Mouse (Mus musculus): ENCODE data around the gene Lim2. TPM values are rescaled to one million over a fixed set of nuclear protein-coding genes. Genes with fewer than 3 reads are reported as not detected.
"Not testable (repeated sequence)": the region's sequence is repeated elsewhere in the genome, so short reads cannot be mapped to it uniquely, and the experiment has no call there.

Gene Lim2
- total RNA-seq (2021): not detected
- long read RNA-seq, experiment 1: 0 reads
- long read RNA-seq, experiment 2: 0 reads

DNA sequence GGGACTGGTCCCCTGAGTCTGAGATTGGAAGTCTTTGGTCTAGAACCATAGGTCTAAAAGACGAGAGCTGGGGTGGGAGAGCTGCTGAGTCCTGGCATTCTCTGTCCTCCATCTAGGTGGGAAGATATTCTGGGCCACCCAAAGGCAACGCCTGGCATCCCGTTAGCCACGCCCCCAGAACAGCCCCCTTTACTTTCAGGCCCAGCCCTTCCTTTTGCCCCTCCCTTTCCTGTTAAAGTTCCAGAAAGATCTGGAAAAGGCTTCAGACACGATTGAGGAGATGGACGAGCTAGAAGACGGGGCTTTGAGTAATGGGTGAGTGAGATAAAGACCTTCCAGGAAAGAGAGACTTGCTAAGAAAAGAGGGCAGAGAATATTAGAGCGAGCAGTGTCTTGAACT lies at the start of gene Lim2:
Gene Lim2, plus strand, starts transcription at position 265 of the 400 bp plus-strand sequence.
- DNase-seq: no peak

DNA sequence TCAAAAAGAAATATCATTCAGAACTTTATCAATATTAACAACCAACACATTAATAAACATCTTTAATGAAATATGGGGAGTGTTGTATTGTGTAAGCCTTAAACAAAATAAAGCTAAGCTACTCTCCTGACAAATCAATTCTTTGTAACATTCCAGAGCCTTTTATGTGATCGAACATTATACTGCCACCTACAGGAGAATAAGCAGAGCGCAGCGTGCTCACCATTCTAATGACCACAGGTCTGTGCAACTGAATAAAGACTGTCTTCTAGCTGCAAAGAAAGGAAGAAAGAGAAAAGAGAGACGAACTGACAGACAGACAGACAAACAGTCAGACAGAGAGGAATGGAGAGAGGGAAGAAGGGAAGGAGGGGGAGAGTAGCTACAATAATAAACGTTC lies 49.2 kb upstream of the Lim2 start:
- peak; percentile 17 for DNase-seq

DNA sequence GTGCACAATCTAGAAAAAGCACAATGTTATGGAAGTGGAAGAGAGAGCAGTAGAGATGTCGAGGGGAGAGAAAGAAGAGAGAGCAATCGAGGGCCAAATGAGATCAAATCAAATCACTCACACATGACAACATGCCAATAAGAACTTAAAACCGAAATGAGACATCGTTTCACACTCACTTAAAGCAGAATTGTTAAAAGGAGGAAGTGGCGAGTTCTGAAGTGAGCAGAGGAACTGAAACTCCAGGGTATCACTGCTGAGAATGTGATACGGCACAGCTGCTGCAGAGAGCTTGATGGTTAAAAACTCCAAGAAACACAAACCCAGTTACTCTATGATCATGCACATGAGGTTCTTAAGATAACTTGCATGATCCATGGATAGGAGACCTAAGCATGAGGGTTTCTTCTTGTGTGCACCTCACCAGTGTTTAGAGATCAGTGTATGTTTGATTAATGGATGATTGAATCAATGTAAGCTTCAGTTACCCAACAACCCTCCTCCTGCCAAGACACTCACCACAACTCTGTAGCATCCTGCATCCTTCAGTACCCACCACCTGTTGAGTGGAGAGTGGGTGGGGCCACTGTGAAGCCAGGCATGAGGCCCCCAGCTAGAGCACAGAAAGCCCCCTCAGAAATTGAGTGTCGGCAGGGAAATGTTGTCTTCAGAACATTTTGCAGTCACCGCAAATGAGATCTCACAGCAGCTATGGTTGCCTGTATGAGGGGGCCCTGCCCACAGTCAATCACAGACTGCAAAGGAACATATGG lies 34.9 kb upstream of the Lim2 start:
- DNase-seq: no peak

DNA sequence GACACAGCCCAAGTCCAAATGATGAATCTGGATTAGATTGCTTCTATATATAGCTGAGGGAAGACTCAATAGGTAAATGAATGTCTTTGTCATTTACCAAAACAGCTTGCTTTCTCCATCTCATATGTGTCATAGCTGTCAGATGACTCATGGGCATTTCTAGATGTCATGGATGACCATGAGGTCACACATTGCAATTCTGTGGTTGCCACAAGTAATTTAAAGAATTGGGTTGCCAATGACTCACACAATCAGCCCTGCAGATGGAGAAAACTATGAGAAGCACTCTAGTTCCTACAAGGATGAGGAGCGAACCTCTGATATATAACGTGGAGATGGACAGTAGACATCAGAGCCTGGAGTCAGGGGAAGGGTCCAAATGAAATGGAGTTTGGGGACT lies 28.0 kb upstream of the Lim2 start:
- DNase-seq: no peak

DNA sequence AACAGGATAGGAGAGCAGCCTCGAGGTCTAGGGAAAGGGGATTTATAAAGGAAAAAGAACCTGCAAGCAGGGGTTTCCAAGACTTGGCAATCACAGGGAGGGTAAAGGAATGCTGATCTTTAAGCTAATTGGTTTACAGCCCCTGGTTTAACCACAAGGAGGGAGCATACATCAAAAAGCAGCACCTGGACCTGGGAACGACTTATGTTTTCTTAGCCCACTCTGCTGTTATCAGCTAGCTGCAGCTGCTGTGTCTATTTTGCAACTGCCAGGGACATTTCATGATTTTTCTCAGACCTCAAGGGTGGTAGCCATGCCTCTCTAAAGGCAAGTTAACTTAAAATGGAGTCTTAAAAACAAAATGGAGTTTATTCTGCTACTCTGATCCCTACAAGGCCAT lies 24.8 kb upstream of the Lim2 start:
- no peak for DNase-seq

DNA sequence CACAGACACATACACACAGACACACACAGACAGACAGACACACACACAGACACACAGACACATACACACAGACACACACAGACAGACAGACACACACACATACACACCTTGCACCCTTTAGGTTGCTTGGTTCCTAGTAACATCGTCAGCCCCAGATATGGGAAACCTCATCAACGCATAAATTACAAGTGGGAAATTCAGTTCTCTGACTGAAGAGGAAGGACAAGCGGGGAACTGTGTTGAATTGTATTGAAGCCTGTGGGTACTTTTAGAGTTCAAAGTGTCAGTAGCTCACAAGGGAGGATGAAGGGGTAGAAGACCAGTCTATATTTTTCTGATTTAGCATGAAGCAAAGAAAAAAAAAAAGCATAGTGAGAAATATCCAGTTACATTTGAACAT lies 19.9 kb upstream of the Lim2 start:
- DNase-seq: no peak

DNA sequence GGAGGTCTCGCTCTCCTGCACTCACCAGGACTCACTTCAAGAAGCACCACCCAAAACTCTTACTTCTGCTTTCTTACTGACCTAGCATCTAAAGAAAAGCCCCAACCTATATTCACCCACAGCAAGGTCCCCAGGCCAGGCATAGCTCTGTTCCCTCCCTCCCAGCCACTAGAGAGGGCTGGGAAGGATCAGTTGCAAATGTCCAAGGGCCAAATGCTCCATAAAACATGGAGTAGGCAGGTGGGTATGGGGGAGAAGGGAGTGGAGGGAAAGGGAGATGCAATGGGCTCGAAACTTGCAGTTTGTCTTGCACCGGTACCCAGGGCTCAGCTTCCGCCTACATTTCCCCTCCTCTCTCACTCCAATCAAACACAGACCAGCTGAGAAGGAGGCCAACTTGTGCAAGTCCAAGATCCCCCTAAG lies 19.3 kb upstream of the Lim2 start, which contains the start of gene Siglecg:
Gene Siglecg, plus strand, starts transcription at position 74 of the 423 bp plus-strand sequence.
- no peak for DNase-seq

DNA sequence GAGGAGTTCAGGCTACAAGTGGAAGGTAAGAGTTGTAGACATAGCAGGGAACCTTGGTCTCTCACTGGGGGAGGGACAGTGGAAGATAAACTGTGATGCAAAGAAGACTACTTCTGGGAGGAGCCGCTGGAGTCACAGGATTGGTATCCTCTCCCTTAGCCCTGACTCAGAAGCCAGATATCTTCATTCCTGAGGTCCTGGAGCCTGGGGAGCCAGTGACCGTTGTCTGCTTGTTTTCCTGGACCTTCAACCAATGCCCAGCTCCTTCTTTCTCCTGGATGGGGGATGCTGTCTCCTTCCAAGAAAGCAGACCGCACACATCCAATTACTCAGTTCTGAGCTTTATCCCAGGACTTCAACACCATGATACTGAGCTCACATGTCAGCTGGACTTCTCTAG lies 18.4 kb upstream of the Lim2 start:
- DNase-seq: no peak

DNA sequence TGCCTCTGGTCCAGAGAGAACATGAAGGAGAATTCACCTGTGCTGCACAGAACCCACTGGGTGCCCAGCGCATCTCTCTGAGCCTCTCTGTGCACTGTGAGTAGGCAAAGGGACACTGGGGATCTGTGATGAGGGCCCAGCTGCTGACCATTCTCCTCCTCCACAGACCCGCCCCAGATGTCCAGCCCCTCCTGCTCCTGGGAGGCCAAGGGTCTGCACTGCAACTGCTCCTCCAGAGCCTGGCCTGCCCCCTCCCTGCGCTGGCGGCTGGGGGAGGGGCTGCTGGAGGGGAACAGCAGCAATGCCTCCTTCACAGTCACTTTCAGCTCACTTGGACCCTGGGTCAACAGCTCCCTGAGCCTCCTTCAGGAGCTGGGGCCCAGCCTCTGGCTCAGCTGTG lies 15.7 kb upstream of the Lim2 start:
- DNase-seq: not testable (repeated sequence)

DNA sequence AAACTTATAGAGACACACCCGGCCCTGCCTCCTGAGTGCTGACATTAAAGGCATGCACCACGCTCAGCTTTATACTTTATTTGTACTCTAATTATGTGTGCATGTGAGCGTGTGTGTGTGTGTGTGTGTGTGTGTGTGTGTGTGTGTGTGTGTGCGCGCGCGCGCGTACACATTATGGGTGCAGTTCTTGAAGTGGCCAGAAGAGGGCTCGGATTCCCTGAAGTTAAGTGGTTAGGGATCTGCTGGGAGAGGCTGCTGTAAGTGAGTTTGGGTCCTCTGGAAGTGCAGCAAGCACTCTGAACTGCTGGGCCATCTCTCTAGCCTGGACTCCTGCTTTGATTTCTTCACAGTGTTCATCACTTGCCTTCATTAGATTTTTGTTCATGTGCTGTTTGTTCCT lies 10.2 kb upstream of the Lim2 start:
- DNase-seq: no peak

DNA sequence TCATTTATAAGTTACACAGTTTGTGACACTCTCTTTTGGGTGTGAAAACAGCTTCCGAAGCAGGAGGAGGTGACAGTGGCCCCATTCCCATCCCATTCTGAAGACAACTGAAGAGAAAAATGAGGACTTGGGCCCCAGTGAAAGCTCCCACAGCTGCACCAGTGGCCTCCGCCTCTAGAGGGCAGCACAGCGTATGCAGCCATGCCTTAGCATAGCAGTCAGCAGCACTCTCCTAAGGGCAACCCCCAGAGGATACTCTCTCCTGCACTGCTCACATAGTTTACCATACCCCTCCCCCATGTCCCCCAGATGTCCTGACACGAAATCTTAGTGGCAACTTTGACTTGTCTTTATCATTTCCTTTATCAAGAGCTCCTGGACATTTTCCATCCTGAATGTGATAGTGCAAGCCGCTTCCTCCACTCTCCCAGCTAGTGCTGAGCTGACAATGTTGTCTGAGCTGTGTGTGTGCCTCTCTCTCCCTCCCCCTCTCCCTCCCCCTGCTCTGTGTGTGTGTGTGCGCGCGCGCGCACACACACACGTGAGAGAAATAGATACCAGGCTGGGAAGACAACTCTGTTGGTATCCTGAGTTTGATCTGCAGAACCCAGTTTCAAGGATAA lies 4.4 kb upstream of the Lim2 start:
- DNase-seq: peak; percentile 89

DNA sequence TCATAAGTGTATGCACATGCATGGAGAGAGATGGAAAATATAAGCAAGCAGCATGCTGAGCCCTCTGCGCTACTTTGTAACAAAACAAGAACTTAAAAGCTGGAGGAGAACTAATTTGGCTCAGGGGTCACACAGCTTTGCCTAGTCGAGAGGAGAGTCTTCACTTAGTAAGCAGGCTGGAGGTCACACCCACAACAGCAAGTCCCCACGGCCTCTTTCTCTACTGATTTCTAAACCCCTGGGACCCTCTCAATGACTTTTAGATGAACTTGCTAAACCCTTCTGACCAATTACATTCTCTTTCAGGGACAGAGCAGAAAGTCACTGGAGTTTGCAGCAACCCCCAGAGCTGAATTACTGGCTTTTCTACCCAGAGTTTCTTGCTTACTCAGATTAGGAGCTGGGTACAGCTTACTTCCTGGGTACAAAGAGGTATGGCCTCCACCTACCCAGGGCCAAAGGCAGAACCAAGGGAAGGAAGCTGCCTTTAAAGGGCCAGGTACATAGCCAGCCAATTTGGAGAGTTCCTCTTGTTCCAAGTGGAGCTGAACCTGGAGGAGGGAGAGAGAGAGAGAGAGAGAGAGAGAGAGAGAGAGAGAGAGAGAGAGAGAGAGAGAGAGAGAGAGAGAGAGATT lies 3.4 kb upstream of the Lim2 start:
- DNase-seq: no peak

DNA sequence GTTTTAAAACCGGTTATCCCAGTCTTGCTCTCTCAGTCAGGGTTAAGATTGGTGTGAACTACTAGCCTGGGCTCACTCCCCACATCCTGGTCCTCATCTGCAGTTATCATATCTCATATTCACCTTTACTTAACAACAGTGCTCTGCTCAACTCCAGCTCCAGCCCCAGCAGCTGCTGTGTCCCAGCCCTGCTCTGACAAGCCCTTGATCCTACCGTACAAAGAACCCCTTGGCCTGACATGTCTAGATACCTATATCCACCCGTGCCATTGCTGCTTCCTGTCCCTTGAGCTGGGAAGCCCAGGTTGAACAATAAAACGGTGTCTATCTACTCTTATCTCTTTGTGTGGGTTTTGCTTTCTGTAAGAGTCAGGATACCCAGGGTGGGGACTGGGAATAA lies 2.0 kb downstream of the Lim2 start:
- no peak for DNase-seq

DNA sequence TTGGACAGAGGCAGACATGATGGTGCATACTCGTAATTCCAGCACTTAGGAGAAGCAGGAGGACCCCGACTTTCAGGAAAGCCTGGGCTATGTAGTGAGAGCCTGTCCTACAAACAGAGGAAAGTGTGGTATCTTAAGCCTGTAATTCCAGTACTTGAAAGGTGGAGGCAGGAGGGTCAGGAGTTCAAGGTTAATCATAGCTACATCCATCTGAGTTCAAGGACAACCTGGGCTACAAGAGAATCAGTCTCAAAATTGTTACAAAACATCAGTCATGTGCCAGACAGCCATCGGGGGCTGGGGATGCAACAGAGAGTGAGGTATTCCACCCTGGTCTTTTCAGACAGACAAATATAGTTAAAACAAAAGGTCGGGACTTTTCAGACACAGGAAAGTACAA lies 5.4 kb downstream of the Lim2 start:
- no peak for DNase-seq

DNA sequence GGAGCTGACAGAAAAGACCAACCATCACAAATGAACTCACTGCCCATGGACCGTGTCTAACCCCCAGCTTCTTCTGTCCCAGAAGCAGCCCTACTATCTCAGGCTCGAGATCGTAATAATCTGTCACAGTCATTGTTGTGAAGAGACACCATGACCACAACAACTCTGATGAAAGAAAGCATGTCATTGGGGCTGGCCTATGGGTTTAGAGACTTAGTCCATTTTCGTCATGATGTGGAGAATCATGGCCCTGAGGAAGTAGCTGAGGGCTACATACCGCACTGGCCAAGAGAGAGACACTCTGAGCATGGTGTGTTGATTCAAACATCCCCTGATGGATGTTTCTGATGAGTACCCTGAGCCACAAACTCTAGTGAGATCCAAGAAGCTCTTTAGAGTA lies 7.2 kb downstream of the Lim2 start:
- DNase-seq: no peak

DNA sequence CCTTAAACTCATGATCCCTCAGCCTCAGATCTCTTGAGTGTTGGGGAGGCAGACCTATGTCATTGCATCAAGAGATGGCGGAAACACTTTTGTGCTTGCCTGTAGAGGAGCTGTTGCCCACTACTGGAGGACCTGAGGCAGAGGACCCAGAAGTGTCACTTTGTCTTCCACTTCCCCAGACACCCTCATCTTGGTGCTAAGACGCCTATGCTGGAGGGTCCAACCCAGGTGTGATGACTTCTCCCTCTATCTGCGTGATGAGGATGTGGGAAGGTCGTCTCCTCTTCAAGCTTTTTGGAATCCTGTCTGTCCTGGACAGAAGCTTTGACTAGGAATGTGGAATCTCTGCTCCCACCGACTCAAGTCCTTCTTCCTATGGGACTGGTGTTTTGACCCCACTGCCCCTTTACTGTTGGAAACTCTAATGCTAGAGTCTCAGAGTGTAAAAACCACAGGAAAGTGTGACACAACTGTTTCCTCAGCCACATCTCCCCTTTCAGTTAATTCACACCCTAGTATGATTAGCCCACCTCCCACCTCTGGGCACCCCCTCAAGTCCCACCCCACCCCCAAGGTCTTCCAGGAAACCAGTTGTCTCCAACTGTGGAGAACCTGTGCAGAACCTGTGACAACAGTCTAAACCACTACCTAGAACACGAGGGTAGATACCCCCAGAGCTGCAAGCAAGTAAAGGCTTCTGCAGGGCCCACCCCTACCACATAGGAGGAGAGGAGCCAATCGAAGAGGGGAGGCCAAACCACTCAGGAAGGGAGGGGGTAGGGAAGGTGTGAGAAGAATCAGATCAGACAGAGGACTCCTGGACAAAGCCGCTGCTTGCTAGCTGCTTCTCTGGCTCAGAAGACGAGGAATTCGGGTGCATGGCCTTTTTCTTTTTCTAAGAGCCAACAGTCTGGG lies 9.1 kb downstream of the Lim2 start, which contains the start of gene Nkg7:
Gene Nkg7, plus strand, starts transcription at position 733 of the 915 bp plus-strand sequence.
- no peak for DNase-seq

DNA sequence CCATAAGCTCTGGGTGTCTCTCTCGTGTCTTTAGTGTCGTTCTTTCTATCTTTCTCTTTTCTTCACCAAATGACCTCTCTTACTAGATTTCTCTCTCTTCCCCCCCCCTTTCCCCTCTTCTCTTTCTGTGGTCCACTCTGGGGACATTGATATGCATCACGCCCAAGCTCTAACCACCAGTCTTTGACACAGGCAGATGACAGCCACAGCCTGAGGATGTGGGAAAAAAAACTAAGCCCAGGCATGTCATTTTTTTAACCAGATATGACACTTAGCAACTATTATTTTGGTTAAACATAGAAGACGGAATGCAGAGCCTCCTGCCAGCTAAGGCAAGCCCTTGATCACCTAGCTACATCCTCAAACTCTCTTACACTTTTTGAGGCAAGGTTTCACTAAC lies 11.1 kb downstream of the Lim2 start:
- DNase-seq: no peak

DNA sequence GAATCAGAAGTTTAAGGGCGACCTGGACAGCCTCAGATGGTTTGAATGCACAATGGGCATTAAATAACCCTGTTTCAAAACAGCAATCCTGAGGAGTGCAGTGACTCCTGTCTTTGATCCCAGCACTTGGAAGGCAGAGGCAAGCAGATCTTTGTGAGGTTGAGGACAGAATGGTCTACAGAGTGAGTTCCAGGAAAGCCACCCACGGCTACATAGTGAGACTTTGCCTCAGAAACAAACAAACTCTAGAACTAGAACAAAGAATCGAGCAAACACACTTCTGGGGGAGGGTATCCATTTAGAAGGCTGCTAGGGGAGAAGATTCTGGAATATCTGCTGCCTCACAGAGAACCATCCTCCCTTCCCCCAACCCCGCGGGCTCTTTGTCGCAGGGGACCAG lies 13.0 kb downstream of the Lim2 start, which contains the start of gene Cldnd2:
Gene Cldnd2, plus strand, starts transcription at position 301 of the 400 bp plus-strand sequence.
- no peak for DNase-seq

DNA sequence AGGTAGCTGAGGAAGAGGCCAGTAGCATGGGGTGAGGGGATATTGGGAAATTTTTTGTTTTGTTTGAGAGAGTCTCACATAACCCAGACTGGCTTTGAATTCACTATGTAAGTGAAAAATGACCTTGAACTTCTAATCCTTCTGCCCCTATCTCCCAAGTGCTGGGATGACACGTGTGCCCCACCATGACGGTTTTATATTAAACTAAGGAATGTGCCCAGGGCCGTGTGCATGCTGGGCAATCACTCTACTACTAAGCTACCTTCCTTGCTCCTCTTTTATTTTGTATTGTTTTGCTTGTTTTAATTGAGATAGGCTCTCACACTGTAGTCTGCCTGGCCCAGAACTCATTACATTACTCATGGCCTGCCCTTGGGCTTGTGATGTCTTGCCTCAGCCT lies 13.6 kb downstream of the Lim2 start:
- no peak for DNase-seq

DNA sequence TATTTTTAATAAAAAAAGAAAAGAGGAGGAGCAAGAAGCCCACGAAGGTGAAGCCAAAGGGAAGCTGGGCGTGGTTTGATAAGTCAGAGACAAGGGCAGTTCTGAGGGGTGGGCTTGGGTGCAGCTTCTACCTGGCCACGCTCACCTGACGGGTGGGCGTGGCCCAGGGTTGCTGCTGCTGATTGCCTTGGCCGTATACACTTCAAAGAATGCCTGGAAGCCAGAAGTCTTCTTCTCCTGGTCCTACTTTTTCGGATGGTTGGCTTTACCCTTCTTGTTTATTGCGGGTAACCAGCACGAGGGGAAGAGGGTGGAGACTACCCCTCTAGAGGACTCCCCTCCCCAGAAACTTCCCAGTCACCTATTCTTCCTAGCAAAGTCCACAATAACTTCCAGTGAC lies 15.2 kb downstream of the Lim2 start:
- DNase-seq: no peak

DNA sequence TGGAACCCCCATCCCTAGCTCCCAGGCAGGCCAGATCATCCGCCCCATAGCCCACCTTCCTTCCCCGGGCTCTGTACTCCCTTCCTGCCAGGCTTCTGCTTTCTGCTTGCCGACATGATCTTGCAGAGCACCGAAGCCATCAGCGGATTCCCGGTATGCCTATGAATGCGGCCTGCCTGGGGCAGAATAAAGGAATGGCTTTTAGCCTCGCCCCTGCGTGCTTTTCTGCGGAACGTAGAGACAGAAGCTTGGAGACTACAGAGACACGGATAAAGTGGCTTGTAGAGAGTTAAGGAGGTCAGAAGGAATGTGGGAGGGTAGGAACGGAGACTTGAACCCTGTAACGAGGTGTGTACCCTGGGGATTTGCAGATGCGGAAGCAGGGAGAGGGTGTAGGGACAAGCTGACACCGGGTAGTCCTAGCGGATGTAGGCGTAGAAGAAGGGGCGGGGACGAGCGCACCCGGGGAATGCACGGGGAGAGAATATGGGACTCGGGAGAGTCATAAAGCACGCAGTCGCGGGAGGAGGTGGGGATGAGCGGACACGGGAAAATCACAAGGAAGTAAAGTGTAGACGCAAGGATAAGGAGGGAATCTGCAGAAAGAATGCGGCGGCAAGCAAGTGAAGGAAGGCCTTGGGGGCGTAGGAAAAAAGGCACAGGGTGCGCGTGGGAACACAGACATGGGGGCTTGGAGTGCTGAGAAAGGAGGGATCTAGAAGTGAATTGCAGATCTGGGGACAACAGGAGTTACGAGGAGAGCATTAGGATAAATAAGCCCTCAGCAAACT lies 15.9 kb downstream of the Lim2 start:
- peak; percentile 67 for DNase-seq
